Mouse (Mus musculus): Measurements from ENCODE around the gene Srxn1.

Gene Srxn1

GRCm38 (mm10) chr2:152117694-152118093 is 12.4 kb downstream of the Srxn1 start:
- no peak for DNase-seq (ENCODE audit: low read depth in 1 of 2, low spot score in 2 of 2)

- no peak for DNase-seq (ENCODE audit: low read depth in 1 of 2, low spot score in 2 of 2)
Measured at GRCm38 (mm10) chr2:152119228-152119865, 14.0 kb downstream of the Srxn1 start.

GRCm38 (mm10) chr2:152122896-152123295 is 17.6 kb downstream of the Srxn1 start:
- no peak for DNase-seq (ENCODE audit: low read depth in 1 of 2, low spot score in 2 of 2)

GRCm38 (mm10) chr2:152128597-152128996 is 23.3 kb downstream of the Srxn1 start:
- no peak for DNase-seq (ENCODE audit: low read depth in 1 of 2, low spot score in 2 of 2)

GRCm38 (mm10) chr2:152129778-152130177 is 24.5 kb downstream of the Srxn1 start:
- DNase-seq (ENCODE audit: low read depth in 1 of 2, low spot score in 2 of 2): no peak

- DNase-seq (ENCODE audit: low read depth in 1 of 2, low spot score in 2 of 2): no peak
Measured at GRCm38 (mm10) chr2:152132016-152132415, 26.7 kb downstream of the Srxn1 start.

- DNase-seq (ENCODE audit: low read depth in 1 of 2, low spot score in 2 of 2): no peak
Measured at GRCm38 (mm10) chr2:152132691-152133090, 27.4 kb downstream of the Srxn1 start.

GRCm38 (mm10) chr2:152139191-152139987 is 34.1 kb downstream of the Srxn1 start:
- DNase-seq (ENCODE audit: low read depth in 1 of 2, low spot score in 2 of 2): no peak

- DNase-seq (ENCODE audit: low read depth in 1 of 2, low spot score in 2 of 2): no peak
Measured at GRCm38 (mm10) chr2:152140941-152141340, 35.6 kb downstream of the Srxn1 start.

- DNase-seq (ENCODE audit: low read depth in 1 of 2, low spot score in 2 of 2): no peak
Measured at GRCm38 (mm10) chr2:152141491-152141890, 36.2 kb downstream of the Srxn1 start.

GRCm38 (mm10) chr2:152142046-152142445 is 36.7 kb downstream of the Srxn1 start:
- DNase-seq (ENCODE audit: low read depth in 1 of 2, low spot score in 2 of 2): no peak

- DNase-seq (ENCODE audit: low read depth in 1 of 2, low spot score in 2 of 2): no peak
Measured at GRCm38 (mm10) chr2:152142571-152142970, 37.3 kb downstream of the Srxn1 start.

GRCm38 (mm10) chr2:152143279-152144157 is 38.2 kb downstream of the Srxn1 start, which contains the start of gene Tcf15:
Gene Tcf15 (plus strand): TSS chr2:152143561.
- DNase-seq (ENCODE audit: low read depth in 1 of 2, low spot score in 2 of 2): no peak

- no peak for DNase-seq (ENCODE audit: low read depth in 1 of 2, low spot score in 2 of 2)
Measured at GRCm38 (mm10) chr2:152144158-152144450, 38.8 kb downstream of the Srxn1 start.

GRCm38 (mm10) chr2:152144501-152144900 is 39.2 kb downstream of the Srxn1 start:
- DNase-seq (ENCODE audit: low read depth in 1 of 2, low spot score in 2 of 2): no peak

GRCm38 (mm10) chr2:152145711-152146110 is 40.4 kb downstream of the Srxn1 start:
- no peak for DNase-seq (ENCODE audit: low read depth in 1 of 2, low spot score in 2 of 2)

- DNase-seq (ENCODE audit: low read depth in 1 of 2, low spot score in 2 of 2): no peak
Measured at GRCm38 (mm10) chr2:152147079-152147478, 41.8 kb downstream of the Srxn1 start.

- no peak for DNase-seq (ENCODE audit: low read depth in 1 of 2, low spot score in 2 of 2)
Measured at GRCm38 (mm10) chr2:152148675-152149074, 43.4 kb downstream of the Srxn1 start.

- no peak for DNase-seq (ENCODE audit: low read depth in 1 of 2, low spot score in 2 of 2)
Measured at GRCm38 (mm10) chr2:152149891-152150290, 44.6 kb downstream of the Srxn1 start.

GRCm38 (mm10) chr2:152150373-152150772 is 45.1 kb downstream of the Srxn1 start:
- no peak for DNase-seq (ENCODE audit: low read depth in 1 of 2, low spot score in 2 of 2)

- no peak for DNase-seq (ENCODE audit: low read depth in 1 of 2, low spot score in 2 of 2)
Measured at GRCm38 (mm10) chr2:152153361-152153760, 48.0 kb downstream of the Srxn1 start.

All from monocyte, adult 2 months (primary cell).